Mouse (Mus musculus) common myeloid progenitor, adult 5-6 weeks (primary cell): ENCODE results near the gene 9330161L09Rik. TPM values are rescaled to one million over a fixed set of nuclear protein-coding genes. Genes with fewer than 3 reads are reported as not detected.
"Not testable (repeated sequence)": the region's sequence is repeated elsewhere in the genome, so short reads cannot be mapped to it uniquely, and the experiment has no call there.

ENCODE experiments used
- ATAC-seq: replicated peaks from 2 replicates; pipeline ENCODE4 v1.8.0; 2016; ENCODE audit warnings: low read depth, mild to moderate bottlenecking, moderate TSS enrichment, inconsistent platforms; ENCODE audit not compliant: poor library complexity, severe bottlenecking
- total RNA-seq: library from RNA; stranded (forward); fragments of 200-1000, 187-1606 nt; gene quantifications from 2 replicates; pipeline ENCODE4 v1.2.3, GENCODE M21; 2017

9330161L09Rik gene
- total RNA-seq: 2.5 and 3.6 TPM in 2 replicates

- no peak for ATAC-seq
Measured at GRCm38 (mm10) chr12:103407720-103408119, at the start of gene 9330161L09Rik. Gene 9330161L09Rik, minus strand, starts transcription at chr12:103407820.

- ATAC-seq: no peak
Measured at GRCm38 (mm10) chr12:103457140-103457539, 49.5 kb upstream of the 9330161L09Rik start, which contains the start of gene Ifi27l2b. Gene Ifi27l2b, minus strand, starts transcription at chr12:103457223.

GRCm38 (mm10) chr12:103456727-103457126 is 49.1 kb upstream of the 9330161L09Rik start:
- not testable (repeated sequence) for ATAC-seq

- ATAC-seq: no peak
Measured at GRCm38 (mm10) chr12:103453361-103453760, 45.7 kb upstream of the 9330161L09Rik start.

- ATAC-seq: no peak
Measured at GRCm38 (mm10) chr12:103445060-103445459, 37.4 kb upstream of the 9330161L09Rik start.

- ATAC-seq: not testable (repeated sequence)
Measured at GRCm38 (mm10) chr12:103444261-103444660, 36.6 kb upstream of the 9330161L09Rik start.

GRCm38 (mm10) chr12:103443524-103443923 is 35.9 kb upstream of the 9330161L09Rik start, which contains the start of gene Ifi27l2a:
Gene Ifi27l2a, minus strand, starts transcription at chr12:103443680.
- ATAC-seq: peak; percentile 91

- 0 out of 2 replicates have a peak, but pooled peaks have one; percentile 23 for ATAC-seq
Measured at GRCm38 (mm10) chr12:103437601-103438000, 30.0 kb upstream of the 9330161L09Rik start.

GRCm38 (mm10) chr12:103434861-103435260 is 27.2 kb upstream of the 9330161L09Rik start:
- ATAC-seq: no peak

- peak; percentile 99 for ATAC-seq
Measured at GRCm38 (mm10) chr12:103433986-103434731, 26.5 kb upstream of the 9330161L09Rik start, which contains the start of gene Ifi27. Gene Ifi27, plus strand, starts transcription at chr12:103434211.

GRCm38 (mm10) chr12:103433430-103433829 is 25.8 kb upstream of the 9330161L09Rik start:
- ATAC-seq: no peak

GRCm38 (mm10) chr12:103426710-103427109 is 19.1 kb upstream of the 9330161L09Rik start:
- no peak for ATAC-seq

GRCm38 (mm10) chr12:103425729-103426470 is 18.3 kb upstream of the 9330161L09Rik start, which contains the start of gene Ddx24:
Gene Ddx24, minus strand, starts transcription at chr12:103425830.
- peak; percentile 99 for ATAC-seq

- no peak for ATAC-seq
Measured at GRCm38 (mm10) chr12:103425016-103425728, 17.6 kb upstream of the 9330161L09Rik start.

GRCm38 (mm10) chr12:103408144-103408543 is 524 bp upstream of the 9330161L09Rik start:
- ATAC-seq: no peak

- ATAC-seq: no peak
Measured at GRCm38 (mm10) chr12:103404131-103404530, 3.5 kb downstream of the 9330161L09Rik start.

GRCm38 (mm10) chr12:103396751-103397150 is 10.9 kb downstream of the 9330161L09Rik start:
- ATAC-seq: no peak

GRCm38 (mm10) chr12:103395486-103396275 is 11.9 kb downstream of the 9330161L09Rik start:
- ATAC-seq: no peak

- peak; percentile 76 for ATAC-seq
Measured at GRCm38 (mm10) chr12:103393528-103393927, 14.1 kb downstream of the 9330161L09Rik start.
